8 mouse cellular contexts compared by ENCODE assay signal in genomic region chr19:37176879-37177462, GRCm38 (mm10). TPM values are rescaled to one million over a fixed set of nuclear protein-coding genes. Genes with fewer than 3 reads are reported as not detected.
DNase-seq lines count a peak whose midpoint lies in the region; ATAC-seq and TF ChIP-seq lines count a peak whose summit lies in the region.

No protein-coding gene starts in this region.

- no peaks in the 10 kb centered on the region for H3K27me3 ChIP-seq in forebrain, postnatal 0 days (ENCODE audit: insufficient read depth, low read length)
- no peaks in the 10 kb centered on the region for H3K27me3 ChIP-seq in hindbrain, embryonic 11.5 days (ENCODE audit: control insufficient read depth, insufficient read depth, low read length)
- H3K27me3 ChIP-seq in midbrain, embryonic 15.5 days (replicated peaks), result no peaks in the 10 kb centered on the region
- peaks cover 3% of the 10 kb centered on the region for H3K27me3 ChIP-seq in lung, postnatal 0 days (replicated peaks; ENCODE audit: insufficient read depth, low read length)

- peaks cover 16% of the 10 kb centered on the region for H3K4me1 ChIP-seq in forebrain, postnatal 0 days (ENCODE audit: insufficient read depth)
- no peaks in the 10 kb centered on the region for H3K4me1 ChIP-seq in hindbrain, embryonic 11.5 days (replicated peaks; ENCODE audit: control insufficient read depth, insufficient read depth, low read length)
- H3K4me1 ChIP-seq in midbrain, embryonic 15.5 days, result peaks cover 37% of the 10 kb centered on the region
- H3K4me1 ChIP-seq in lung, postnatal 0 days (ENCODE audit: insufficient read depth, low read depth, low read length), result no peaks in the 10 kb centered on the region

- no peaks in the 10 kb centered on the region for H3K9me3 ChIP-seq in forebrain, postnatal 0 days (ENCODE audit: low read length)
- no peaks in the 10 kb centered on the region for H3K9me3 ChIP-seq in hindbrain, embryonic 11.5 days (ENCODE audit: control insufficient read depth, low read length)
- no peaks in the 10 kb centered on the region for H3K9me3 ChIP-seq in midbrain, embryonic 15.5 days
- no peaks in the 10 kb centered on the region for H3K9me3 ChIP-seq in lung, postnatal 0 days (ENCODE audit: low read length)

- no peak for TF ChIP-seq EP300 in lung, postnatal 0 days (IDR thresholded peaks at IDR 0.05)

- peak overlapping the region; percentile 77 for H3K4me3 ChIP-seq in forebrain, postnatal 0 days (ENCODE audit: low read depth, low read length)
- no peak overlapping the region for H3K4me3 ChIP-seq in hindbrain, embryonic 11.5 days (ENCODE audit: low read depth, low read length)
- H3K4me3 ChIP-seq in midbrain, embryonic 15.5 days, result peak overlapping the region; percentile 41
- no peak overlapping the region for H3K4me3 ChIP-seq in lung, postnatal 0 days (ENCODE audit: low read depth, low read length)

- H3K27ac ChIP-seq in forebrain, postnatal 0 days (ENCODE audit: low read depth, low read length), result no peak overlapping the region
- H3K27ac ChIP-seq in hindbrain, embryonic 11.5 days (ENCODE audit: low read depth, low read length), result no peak overlapping the region
- no peak overlapping the region for H3K27ac ChIP-seq in midbrain, embryonic 15.5 days
- no peak overlapping the region for H3K27ac ChIP-seq in lung, postnatal 0 days (ENCODE audit: low read length)

- TF ChIP-seq CTCF in forebrain, postnatal 0 days (IDR thresholded peaks at IDR 0.05; ENCODE audit: low read depth), result no peak
- TF ChIP-seq CTCF in lung, postnatal 0 days (IDR thresholded peaks at IDR 0.05), result no peak

- peak overlapping the region; percentile 39; the same call in 1 of the 2 replicates for H3K9ac ChIP-seq in forebrain, postnatal 0 days
- no peak overlapping the region for H3K9ac ChIP-seq in hindbrain, embryonic 11.5 days (ENCODE audit: low read depth, low read length)
- peak overlapping the region; percentile 40 for H3K9ac ChIP-seq in midbrain, embryonic 15.5 days
- no peak overlapping the region for H3K9ac ChIP-seq in lung, postnatal 0 days (replicated peaks; ENCODE audit: low read depth)

- no peaks in the 10 kb centered on the region for H3K36me3 ChIP-seq in forebrain, postnatal 0 days (ENCODE audit: insufficient read depth)
- no peaks in the 10 kb centered on the region for H3K36me3 ChIP-seq in hindbrain, embryonic 11.5 days (ENCODE audit: control insufficient read depth, insufficient read depth, low read length)
- no peaks in the 10 kb centered on the region for H3K36me3 ChIP-seq in midbrain, embryonic 15.5 days (replicated peaks)
- H3K36me3 ChIP-seq in lung, postnatal 0 days (ENCODE audit: insufficient read depth, low read length), result no peaks in the 10 kb centered on the region

- peak; percentile 50 for DNase-seq in kidney, adult 9 months
- no peak for DNase-seq in kidney, postnatal 14 days
- no peak for DNase-seq in forebrain, postnatal 0 days
- peak; percentile 9 for DNase-seq in hindbrain, embryonic 11.5 days (ENCODE audit: low spot score)
- DNase-seq in lung, postnatal 0 days (ENCODE audit: low spot score), result no peak
- DNase-seq in lung, postnatal 36 days, result no peak
- DNase-seq in thymus, postnatal 25 days, result no peak

- no peak for ATAC-seq in forebrain, postnatal 0 days
- ATAC-seq in hindbrain, embryonic 11.5 days (ENCODE audit: low FRiP score), result no peak
- ATAC-seq in midbrain, embryonic 15.5 days (replicated peaks), result no peak
- ATAC-seq in lung, postnatal 0 days, result no peak

- 33% methylated on average over 4 of the region's 4 CpGs for WGBS in forebrain, postnatal 0 days
- 39% methylated on average over 4 of the region's 4 CpGs for WGBS in hindbrain, embryonic 11.5 days
- 30% methylated on average over 4 of the region's 4 CpGs for WGBS in midbrain, embryonic 15.5 days
- 54% methylated on average over 4 of the region's 4 CpGs for WGBS in lung, postnatal 0 days

- H3K4me2 ChIP-seq in forebrain, postnatal 0 days (ENCODE audit: low read depth), result peak overlapping the region; percentile 95
- H3K4me2 ChIP-seq in hindbrain, embryonic 11.5 days (replicated peaks; ENCODE audit: low read depth, low read length), result no peak overlapping the region; the same call in 1 of the 2 replicates
- peak overlapping the region; percentile 87 for H3K4me2 ChIP-seq in midbrain, embryonic 15.5 days
- H3K4me2 ChIP-seq in lung, postnatal 0 days (replicated peaks; ENCODE audit: low read depth, low read length), result no peak overlapping the region

RNA-seq across cellular contexts. Expression of gene March5, which starts 30.4 kb away (rescaled TPM):
- 94.9 and 102 TPM in 2 replicates for total RNA-seq in forebrain, postnatal 0 days (2014; rRNA removed)
- 118 and 122 TPM in 2 replicates for polyA plus RNA-seq in forebrain, postnatal 0 days (2015; fragmentation: Nextera tagmentation; extraction: Ambion mirVana)
- polyA plus RNA-seq in hindbrain, embryonic 11.5 days (2014; fragmentation: Nextera tagmentation; extraction: Ambion mirVana), result 152 and 157 TPM in 2 replicates
- polyA plus RNA-seq in midbrain, embryonic 15.5 days (2015; fragmentation: Nextera tagmentation; extraction: Ambion mirVana), result 101 and 103 TPM in 2 replicates
- polyA plus RNA-seq in lung, postnatal 0 days (2015; fragmentation: Nextera tagmentation; extraction: Ambion mirVana), result 83.1 and 97.6 TPM in 2 replicates

RNA-seq across cellular contexts. Expression of gene Cpeb3, which starts 31.4 kb away (rescaled TPM):
- total RNA-seq in forebrain, postnatal 0 days (2014; rRNA removed), result 12.9 and 18.1 TPM in 2 replicates
- 3.9 and 7.9 TPM in 2 replicates for polyA plus RNA-seq in forebrain, postnatal 0 days (2015; fragmentation: Nextera tagmentation; extraction: Ambion mirVana)
- 2.4 and 4.9 TPM in 2 replicates for polyA plus RNA-seq in hindbrain, embryonic 11.5 days (2014; fragmentation: Nextera tagmentation; extraction: Ambion mirVana)
- polyA plus RNA-seq in midbrain, embryonic 15.5 days (2015; fragmentation: Nextera tagmentation; extraction: Ambion mirVana), result 14.1 and 15.1 TPM in 2 replicates
- polyA plus RNA-seq in lung, postnatal 0 days (2015; fragmentation: Nextera tagmentation; extraction: Ambion mirVana), result 1.3 and 2.3 TPM in 2 replicates

Comparison
In these comparisons a context has a peak if more than half of its experiments do, and no peak if none do; other contexts are left out.
1. DNase-seq: peak in kidney, adult 9 months (single experiment) and hindbrain, embryonic 11.5 days (single experiment); none in kidney, postnatal 14 days (single experiment), forebrain, postnatal 0 days (single experiment), lung, postnatal 0 days (single experiment), lung, postnatal 36 days (single experiment) and thymus, postnatal 25 days (single experiment).
2. H3K4me2 ChIP-seq: peak in forebrain, postnatal 0 days (single experiment) and midbrain, embryonic 15.5 days (single experiment); none in hindbrain, embryonic 11.5 days (single experiment) and lung, postnatal 0 days (single experiment).
3. H3K4me3 ChIP-seq: peak in forebrain, postnatal 0 days (single experiment) and midbrain, embryonic 15.5 days (single experiment); none in hindbrain, embryonic 11.5 days (single experiment) and lung, postnatal 0 days (single experiment).
4. H3K9ac ChIP-seq: peak in forebrain, postnatal 0 days (single experiment) and midbrain, embryonic 15.5 days (single experiment); none in hindbrain, embryonic 11.5 days (single experiment) and lung, postnatal 0 days (single experiment).